Mouse (Mus musculus) heart, embryonic 11.5 days (tissue): ENCODE results near the gene Timm10. TPM values are rescaled to one million over a fixed set of nuclear protein-coding genes. Genes with fewer than 3 reads are reported as not detected.

ENCODE experiments used
- ATAC-seq: fragments of 200-750 bp; cut with Nextera tagmentation; replicated peaks from 2 replicates; pipeline ENCODE4 v1.8.0; 2017; ENCODE audit warnings: moderate library complexity; ENCODE audit not compliant: insufficient number of reproducible peaks, low FRiP score, low TSS enrichment
- H3K27ac ChIP-seq: fragments of 300-500 bp; sonication (generic); 2 replicates; pipeline ENCODE4 v1.5.1; 2014; ENCODE audit warnings: mild to moderate bottlenecking, low read depth, low read length
- H3K27me3 ChIP-seq: fragments of 300-500 bp; sonication (generic); 2 replicates; pipeline ENCODE4 v1.6.1; 2014; ENCODE audit warnings: mild to moderate bottlenecking, low read length, mixed read lengths; ENCODE audit not compliant: control insufficient read depth, insufficient read depth
- H3K36me3 ChIP-seq: fragments of 300-500 bp; sonication (generic); 2 replicates; pipeline ENCODE4 v1.6.1; 2014; ENCODE audit warnings: mild to moderate bottlenecking, low read length, moderate library complexity, mixed read lengths; ENCODE audit not compliant: control insufficient read depth, insufficient read depth
- H3K4me1 ChIP-seq: fragments of 300-500 bp; sonication (generic); 2 replicates; pipeline ENCODE4 v1.6.1; 2014; ENCODE audit warnings: low read length; ENCODE audit not compliant: control insufficient read depth, insufficient read depth
- H3K4me2 ChIP-seq: fragments of 300-500 bp; sonication (generic); 2 replicates; pipeline ENCODE4 v1.6.1; 2014; ENCODE audit warnings: mild to moderate bottlenecking, moderate library complexity
- H3K4me3 ChIP-seq: fragments of 300-500 bp; sonication (generic); 2 replicates; pipeline ENCODE4 v1.5.1; 2014; ENCODE audit warnings: low read depth, low read length
- H3K9ac ChIP-seq: fragments of 300-500 bp; sonication (generic); 2 replicates; pipeline ENCODE4 v1.6.1; 2014; ENCODE audit warnings: mild to moderate bottlenecking, low read depth, low read length, moderate library complexity
- H3K9me3 ChIP-seq: fragments of 300-500 bp; sonication (generic); replicated peaks from 2 replicates; pipeline ENCODE4 v1.6.1; 2016; ENCODE audit warnings: low read length; ENCODE audit not compliant: control insufficient read depth
- WGBS: fragments of 180-500 bp; shearing (Covaris S2); extraction: QIAGEN DNeasy Blood & Tissue Kit; methylation state at CpG from one replicate; pipeline ENCODE4 v1.1.7; 2014; ENCODE audit not compliant: insufficient replicate concordance; 5-methylcytosine and 5-hydroxymethylcytosine counted together
- polyA plus RNA-seq: library from polyadenylated mRNA; unstranded; fragments of >200 nt; fragmentation: Nextera tagmentation; extraction: Ambion mirVana; gene quantifications from 2 replicates; pipeline ENCODE4 v1.2.1, GENCODE M21; 2014

Gene Timm10
- polyA plus RNA-seq, 1 experiment from 2014 or later = 76.8 TPM

- H3K27me3 ChIP-seq = no peaks in the 10 kb centered on the region
- H3K4me3 ChIP-seq = no peak overlapping the region
- H3K36me3 ChIP-seq = peaks cover 23% of the 10 kb centered on the region
- no peak for ATAC-seq
- no peaks in the 10 kb centered on the region for H3K9me3 ChIP-seq
- 84% methylated on average over 7 of the region's 7 CpGs for WGBS
- no peak overlapping the region for H3K9ac ChIP-seq
- H3K4me1 ChIP-seq = no peaks in the 10 kb centered on the region
- no peak overlapping the region for H3K27ac ChIP-seq
- no peak overlapping the region for H3K4me2 ChIP-seq
Observed at GRCm38 (mm10) chr2:84859991-84860780, 33.4 kb downstream of the Timm10 start.

GRCm38 (mm10) chr2:84861430-84861829 is 34.6 kb downstream of the Timm10 start:
- 65% methylated on average over 3 of the region's 3 CpGs for WGBS
- Histone ChIP-seq H3K9ac (no peak overlapping the region), H3K27me3 (peaks cover 10% of the 10 kb centered on the region), H3K27ac (no peak overlapping the region), H3K4me1 (peaks cover 10% of the 10 kb centered on the region), H3K36me3 (peaks cover 23% of the 10 kb centered on the region), H3K9me3 (no peaks in the 10 kb centered on the region), H3K4me3 (no peak overlapping the region), H3K4me2 (no peak overlapping the region)
- ATAC-seq = no peak

GRCm38 (mm10) chr2:84862231-84862630 is 35.4 kb downstream of the Timm10 start:
- peaks cover 19% of the 10 kb centered on the region for H3K36me3 ChIP-seq
- H3K27ac ChIP-seq = no peak overlapping the region
- H3K4me1 ChIP-seq = peaks cover 10% of the 10 kb centered on the region
- peaks cover 18% of the 10 kb centered on the region for H3K27me3 ChIP-seq
- H3K4me3 ChIP-seq = no peak overlapping the region
- H3K9me3 ChIP-seq = no peaks in the 10 kb centered on the region
- no peak for ATAC-seq
- no peak overlapping the region for H3K9ac ChIP-seq
- 78% methylated on average over 3 of the region's 3 CpGs for WGBS
- no peak overlapping the region for H3K4me2 ChIP-seq

GRCm38 (mm10) chr2:84865616-84866571 is 39.1 kb downstream of the Timm10 start:
- Histone ChIP-seq H3K27me3 (peaks cover 47% of the 10 kb centered on the region), H3K9ac (peak overlapping the region; percentile 59)
- ATAC-seq = no peak

GRCm38 (mm10) chr2:84868521-84868943 is 41.7 kb downstream of the Timm10 start:
- ATAC-seq = no peak
- Histone ChIP-seq H3K9ac (no peak overlapping the region), H3K27ac (no peak overlapping the region), H3K4me1 (peaks cover 21% of the 10 kb centered on the region), H3K9me3 (no peaks in the 10 kb centered on the region), H3K27me3 (peaks cover 74% of the 10 kb centered on the region), H3K4me2 (no peak overlapping the region), H3K4me3 (no peak overlapping the region), H3K36me3 (no peaks in the 10 kb centered on the region)
- 4% methylated on average over 5 of the region's 5 CpGs for WGBS

More at GRCm38 (mm10) chr2:84865616-84866571, 39.1 kb downstream of the Timm10 start:
- Histone ChIP-seq H3K4me2 (peak overlapping the region; percentile 73), H3K4me1 (peaks cover 10% of the 10 kb centered on the region), H3K27ac (no peak overlapping the region), H3K36me3 (peaks cover 3% of the 10 kb centered on the region), H3K9me3 (no peaks in the 10 kb centered on the region), H3K4me3 (peak overlapping the region; percentile 38)
- WGBS = 2% methylated on average over 45 of the region's 47 CpGs

GRCm38 (mm10) chr2:84868977-84869376 is 42.2 kb downstream of the Timm10 start:
- H3K27ac ChIP-seq = no peak overlapping the region
- H3K27me3 ChIP-seq = peaks cover 78% of the 10 kb centered on the region
- H3K4me2 ChIP-seq = no peak overlapping the region
- no peaks in the 10 kb centered on the region for H3K36me3 ChIP-seq
- no peak overlapping the region for H3K9ac ChIP-seq
- no peak overlapping the region for H3K4me3 ChIP-seq
- no peaks in the 10 kb centered on the region for H3K9me3 ChIP-seq
- peaks cover 21% of the 10 kb centered on the region for H3K4me1 ChIP-seq
- no peak for ATAC-seq
- WGBS = 58% methylated on average over 2 of the region's 2 CpGs

GRCm38 (mm10) chr2:84870623-84871160 is 43.9 kb downstream of the Timm10 start:
- H3K4me3 ChIP-seq = no peak overlapping the region
- H3K4me2 ChIP-seq = no peak overlapping the region
- H3K36me3 ChIP-seq = no peaks in the 10 kb centered on the region
- H3K4me1 ChIP-seq = peaks cover 19% of the 10 kb centered on the region
- H3K9me3 ChIP-seq = no peaks in the 10 kb centered on the region
- peaks cover 93% of the 10 kb centered on the region for H3K27me3 ChIP-seq
- H3K9ac ChIP-seq = no peak overlapping the region
- ATAC-seq = no peak
- no peak overlapping the region for H3K27ac ChIP-seq
- WGBS = 59% methylated on average over 4 of the region's 4 CpGs

- 0 out of 2 replicates have a peak, but pooled peaks have one; percentile 40 for ATAC-seq
- Histone ChIP-seq H3K4me2 (peak overlapping the region; percentile 87), H3K9me3 (no peaks in the 10 kb centered on the region), H3K27ac (no peak overlapping the region), H3K4me3 (peak overlapping the region; percentile 50), H3K27me3 (peaks cover 91% of the 10 kb centered on the region), H3K9ac (peak overlapping the region; percentile 47; the same call in 1 of the 2 replicates), H3K4me1 (peaks cover 12% of the 10 kb centered on the region), H3K36me3 (no peaks in the 10 kb centered on the region)
- 2% methylated on average over 76 of the region's 78 CpGs for WGBS
Observed at GRCm38 (mm10) chr2:84872105-84872716, 45.4 kb downstream of the Timm10 start.
